Mouse (Mus musculus) ovary, adult 10 weeks (tissue): ENCODE data around the gene Clec14a. TPM values are rescaled to one million over a fixed set of nuclear protein-coding genes. Genes with fewer than 3 reads are reported as not detected.

ENCODE experiments used
- polyA plus RNA-seq: library from polyadenylated mRNA; stranded (reverse); fragments of 350-450 nt; fragmentation: Illumina TruSeq; extraction: RNeasy Lipid Tissue Mini Kit (QIAGEN cat#74804); gene quantifications from one replicate; pipeline ENCODE4 v1.2.3, GENCODE M21; 2014

The Clec14a gene
- 48.9 TPM for polyA plus RNA-seq

GRCm38 (mm10) chr12:58268563-58269501 lies at the start of gene Clec14a:
Gene Clec14a, minus strand, starts transcription at chr12:58269290.

Other genes with a start within 250 kb of the Clec14a start
- not detected for gene Sstr1, start 57.5 kb downstream of the Clec14a start, polyA plus RNA-seq